Mouse (Mus musculus): Measurements from ENCODE around the gene Dph3.

Gene Dph3

DNA sequence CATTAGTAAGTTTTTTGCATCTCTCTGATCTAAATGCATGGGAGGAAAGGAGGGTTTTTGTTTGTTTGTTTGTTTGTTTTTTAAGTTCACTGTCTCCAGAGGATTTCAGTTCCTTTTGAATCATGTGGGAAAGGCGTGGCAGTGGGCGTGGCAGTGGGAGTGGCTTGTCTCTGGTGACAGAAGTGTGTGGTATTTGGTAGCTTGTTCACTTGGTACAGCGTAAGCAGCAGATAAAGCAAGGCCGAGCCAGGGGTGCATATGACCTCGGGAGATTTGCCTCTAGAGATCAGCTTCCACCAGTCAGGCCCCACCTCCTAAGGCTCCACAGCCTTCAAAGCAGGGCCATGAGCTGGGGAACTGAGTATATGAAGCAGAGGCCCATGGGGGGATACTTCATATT lies 31.6 kb downstream of the Dph3 start:
- TF ChIP-seq NANOG (IDR thresholded peaks at IDR 0.05; ENCODE audit: borderline replicate concordance, low read length) (no peak), CTCF (conservative IDR thresholded peaks at IDR 0.05; ENCODE audit: low read length) (no peak), POU5F1 (IDR thresholded peaks at IDR 0.05; ENCODE audit: borderline replicate concordance, low read length) (no peak)
- peaks cover 17% of the 10 kb centered on the region for H3K4me1 ChIP-seq (replicated peaks; ENCODE audit: low read depth, low read length)
- no peaks in the 10 kb centered on the region; the same call in 1 of the 2 replicates for H3K27me3 ChIP-seq (ENCODE audit: insufficient read depth, low read length)
- no peaks in the 10 kb centered on the region for H3K9me3 ChIP-seq (ENCODE audit: low read length)
- no peak overlapping the region for H3K4me3 ChIP-seq (replicated peaks; ENCODE audit: low read length)
- no peaks in the 10 kb centered on the region for H3K36me3 ChIP-seq (ENCODE audit: insufficient read depth, low read length)

DNA sequence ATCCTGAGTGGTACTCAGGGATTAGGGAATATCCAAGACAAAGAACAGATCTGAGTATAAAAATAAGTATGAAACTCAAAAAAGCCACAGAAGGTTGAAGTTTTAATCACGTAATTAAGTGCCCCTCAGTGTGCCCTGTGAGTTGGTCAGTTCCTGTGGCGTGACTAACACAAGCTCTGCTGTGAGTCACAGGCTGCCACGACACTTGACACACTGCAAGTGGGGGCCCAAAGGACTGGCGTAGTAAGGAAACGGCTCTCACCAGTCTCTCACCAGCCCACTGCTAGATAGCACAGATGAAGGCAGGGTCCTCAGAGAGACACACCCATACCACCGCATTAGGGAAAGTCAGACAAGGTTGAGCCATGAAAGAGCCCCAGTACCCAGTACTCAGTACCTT lies 35.4 kb downstream of the Dph3 start:
- Histone ChIP-seq H3K4me3 (replicated peaks; ENCODE audit: low read length) (no peak overlapping the region), H3K36me3 (ENCODE audit: insufficient read depth, low read length) (no peaks in the 10 kb centered on the region)
- no peak for TF ChIP-seq NANOG (IDR thresholded peaks at IDR 0.05; ENCODE audit: borderline replicate concordance, low read length)
- TF ChIP-seq CTCF (conservative IDR thresholded peaks at IDR 0.05; ENCODE audit: low read length): no peak
- no peak for TF ChIP-seq POU5F1 (IDR thresholded peaks at IDR 0.05; ENCODE audit: borderline replicate concordance, low read length)

DNA sequence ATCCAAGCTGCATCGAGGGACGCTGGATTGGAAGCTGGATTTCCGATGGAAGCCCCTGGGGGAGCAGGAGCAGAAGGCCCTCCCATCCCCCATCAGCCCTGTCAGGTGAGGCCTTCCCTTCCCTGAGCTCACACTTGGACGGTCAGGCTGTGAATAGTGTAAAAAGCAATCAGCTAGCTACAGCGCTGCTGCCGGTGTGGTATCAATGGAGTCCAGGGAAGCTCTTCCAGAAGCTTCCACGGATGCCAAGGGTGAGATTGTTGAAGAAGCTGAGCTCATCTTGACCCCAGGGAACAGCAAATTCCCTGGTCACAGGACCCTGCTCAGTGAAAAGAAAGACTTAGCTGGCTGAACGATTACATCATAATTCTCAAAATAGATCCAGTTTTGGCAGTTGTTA lies 39.2 kb downstream of the Dph3 start:
- Histone ChIP-seq H3K4me3 (replicated peaks; ENCODE audit: low read length) (no peak overlapping the region), H3K4me1 (replicated peaks; ENCODE audit: low read depth, low read length) (no peaks in the 10 kb centered on the region), H3K27me3 (ENCODE audit: insufficient read depth, low read length) (no peaks in the 10 kb centered on the region), H3K36me3 (ENCODE audit: insufficient read depth, low read length) (no peaks in the 10 kb centered on the region), H3K9me3 (ENCODE audit: low read length) (no peaks in the 10 kb centered on the region)
- TF ChIP-seq POU5F1 (IDR thresholded peaks at IDR 0.05; ENCODE audit: borderline replicate concordance, low read length): no peak
- TF ChIP-seq CTCF (conservative IDR thresholded peaks at IDR 0.05; ENCODE audit: low read length): no peak
- no peak for TF ChIP-seq NANOG (IDR thresholded peaks at IDR 0.05; ENCODE audit: borderline replicate concordance, low read length)

More for the DNA sequence above, 35.4 kb downstream of the Dph3 start:
- H3K4me1 ChIP-seq (replicated peaks; ENCODE audit: low read depth, low read length): 0 out of 2 replicates have a peak, but pooled peaks cover 5% of the 10 kb centered on the region
- no peaks in the 10 kb centered on the region for H3K9me3 ChIP-seq (ENCODE audit: low read length)
- H3K27me3 ChIP-seq (ENCODE audit: insufficient read depth, low read length): no peaks in the 10 kb centered on the region; the same call in 1 of the 2 replicates

DNA sequence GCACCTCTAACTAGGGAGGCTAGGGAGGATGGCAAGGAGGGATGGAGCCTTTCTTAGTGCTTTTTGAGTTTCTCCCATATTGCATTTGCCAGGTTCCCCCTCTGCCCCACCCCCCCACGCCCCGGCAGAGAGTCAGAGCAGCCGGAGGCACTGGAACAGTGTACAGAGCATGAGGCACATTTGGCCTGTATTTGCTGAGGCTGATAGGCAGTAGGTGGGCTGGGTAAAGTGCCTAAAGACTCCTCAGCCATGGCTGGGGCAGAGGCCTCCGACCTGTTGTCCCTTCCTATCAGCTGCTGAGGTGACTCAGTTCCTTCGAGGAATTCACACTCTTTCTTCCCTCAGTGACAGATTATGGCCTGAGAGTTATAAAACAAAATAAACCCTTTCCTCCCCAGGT lies 43.4 kb downstream of the Dph3 start:
- Histone ChIP-seq H3K36me3 (ENCODE audit: insufficient read depth, low read length) (no peaks in the 10 kb centered on the region), H3K27me3 (ENCODE audit: insufficient read depth, low read length) (no peaks in the 10 kb centered on the region), H3K4me3 (replicated peaks; ENCODE audit: low read length) (no peak overlapping the region), H3K4me1 (replicated peaks; ENCODE audit: low read depth, low read length) (no peaks in the 10 kb centered on the region), H3K9me3 (ENCODE audit: low read length) (no peaks in the 10 kb centered on the region)
- TF ChIP-seq NANOG (IDR thresholded peaks at IDR 0.05; ENCODE audit: borderline replicate concordance, low read length) (no peak), POU5F1 (IDR thresholded peaks at IDR 0.05; ENCODE audit: borderline replicate concordance, low read length) (no peak), CTCF (conservative IDR thresholded peaks at IDR 0.05; ENCODE audit: low read length) (no peak)

DNA sequence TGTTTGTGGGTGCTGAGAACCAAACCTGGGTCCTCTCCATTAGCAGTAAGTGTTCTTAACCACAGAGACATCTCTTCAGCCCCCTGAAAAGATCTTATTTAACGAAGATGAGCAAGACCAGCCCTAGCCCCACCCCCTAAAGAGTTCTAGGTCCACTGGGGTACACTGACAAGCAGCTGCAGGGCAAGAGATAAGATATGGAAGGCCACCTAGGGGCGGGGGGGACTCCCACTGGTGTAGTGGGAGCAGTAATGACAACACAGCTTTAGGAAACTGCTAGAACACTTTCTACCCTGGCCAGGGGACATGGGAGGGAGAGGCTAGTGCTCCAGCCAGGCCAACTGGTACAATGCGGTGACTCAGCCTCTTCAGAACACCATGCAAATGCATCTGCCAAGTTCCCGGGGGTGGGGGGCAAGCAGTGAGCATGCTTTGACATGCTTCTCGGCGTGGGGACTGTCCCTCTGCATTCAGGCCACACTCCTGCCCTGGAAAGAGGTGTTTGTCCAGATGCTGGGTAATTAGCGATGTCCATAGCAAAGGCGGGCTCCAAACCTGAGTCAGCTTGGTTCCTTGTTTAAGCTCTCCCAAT lies 47.8 kb downstream of the Dph3 start:
- no peak overlapping the region for H3K4me3 ChIP-seq (replicated peaks; ENCODE audit: low read length)
- no peaks in the 10 kb centered on the region for H3K4me1 ChIP-seq (replicated peaks; ENCODE audit: low read depth, low read length)
- H3K27me3 ChIP-seq (ENCODE audit: insufficient read depth, low read length): no peaks in the 10 kb centered on the region
- TF ChIP-seq CTCF (conservative IDR thresholded peaks at IDR 0.05; ENCODE audit: low read length): no peak
- no peak for TF ChIP-seq POU5F1 (IDR thresholded peaks at IDR 0.05; ENCODE audit: borderline replicate concordance, low read length)
- no peak for TF ChIP-seq NANOG (IDR thresholded peaks at IDR 0.05; ENCODE audit: borderline replicate concordance, low read length)
- H3K9me3 ChIP-seq (ENCODE audit: low read length): no peaks in the 10 kb centered on the region
- no peaks in the 10 kb centered on the region for H3K36me3 ChIP-seq (ENCODE audit: insufficient read depth, low read length)

DNA sequence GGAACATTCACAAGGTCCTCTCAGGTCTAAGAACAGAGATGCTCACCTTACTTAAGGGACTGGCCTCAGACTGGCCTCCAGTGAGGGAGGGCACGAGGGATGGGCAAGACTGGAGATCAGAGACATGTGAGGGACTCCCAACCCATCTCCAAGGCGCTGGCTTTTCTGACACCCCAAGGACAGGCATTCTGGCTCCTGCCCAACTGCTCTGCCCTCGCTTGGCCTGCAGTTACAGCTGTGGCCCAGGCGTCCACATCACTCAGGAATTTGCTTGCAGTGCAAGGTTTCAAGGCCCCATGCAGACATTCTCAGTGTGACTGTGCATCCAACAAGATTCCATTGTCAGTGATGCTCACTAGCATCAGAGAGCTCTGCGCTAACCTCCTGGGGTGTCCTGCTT lies 49.0 kb downstream of the Dph3 start:
- H3K9me3 ChIP-seq (ENCODE audit: low read length): no peaks in the 10 kb centered on the region
- TF ChIP-seq POU5F1 (IDR thresholded peaks at IDR 0.05; ENCODE audit: borderline replicate concordance, low read length) (no peak), NANOG (IDR thresholded peaks at IDR 0.05; ENCODE audit: borderline replicate concordance, low read length) (no peak), CTCF (conservative IDR thresholded peaks at IDR 0.05; ENCODE audit: low read length) (no peak)
- no peaks in the 10 kb centered on the region for H3K36me3 ChIP-seq (ENCODE audit: insufficient read depth, low read length)
- no peaks in the 10 kb centered on the region for H3K27me3 ChIP-seq (ENCODE audit: insufficient read depth, low read length)
- H3K4me1 ChIP-seq (replicated peaks; ENCODE audit: low read depth, low read length): no peaks in the 10 kb centered on the region
- H3K4me3 ChIP-seq (replicated peaks; ENCODE audit: low read length): no peak overlapping the region

DNA sequence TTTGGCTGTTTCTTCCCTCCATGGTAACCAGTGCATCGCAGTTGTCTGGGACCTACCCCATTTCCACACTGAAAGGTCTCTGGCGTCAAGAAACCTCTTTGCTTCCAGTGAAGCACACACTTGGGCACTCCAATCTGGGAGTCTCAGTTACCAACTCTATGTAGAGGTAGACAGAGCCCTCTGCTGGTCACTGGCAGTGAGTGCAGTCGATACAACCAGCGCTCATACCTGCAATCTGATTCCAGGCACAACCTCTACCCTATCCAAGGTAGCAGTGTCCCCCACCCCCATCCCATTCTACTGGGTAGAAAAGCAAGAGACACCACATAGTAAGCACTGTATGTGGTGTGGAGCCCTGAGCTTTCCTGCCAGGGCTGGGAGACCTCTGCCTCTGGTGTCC lies 53.0 kb downstream of the Dph3 start:
- Histone ChIP-seq H3K9me3 (ENCODE audit: low read length) (peaks cover 11% of the 10 kb centered on the region), H3K4me3 (replicated peaks; ENCODE audit: low read length) (no peak overlapping the region), H3K4me1 (replicated peaks; ENCODE audit: low read depth, low read length) (peaks cover 11% of the 10 kb centered on the region), H3K27me3 (ENCODE audit: insufficient read depth, low read length) (peaks cover 9% of the 10 kb centered on the region; the same call in 1 of the 2 replicates), H3K36me3 (ENCODE audit: insufficient read depth, low read length) (no peaks in the 10 kb centered on the region)
- TF ChIP-seq POU5F1 (IDR thresholded peaks at IDR 0.05; ENCODE audit: borderline replicate concordance, low read length): no peak
- no peak for TF ChIP-seq NANOG (IDR thresholded peaks at IDR 0.05; ENCODE audit: borderline replicate concordance, low read length)
- peak; percentile 90 for TF ChIP-seq CTCF (conservative IDR thresholded peaks at IDR 0.05; ENCODE audit: low read length)

Measured in E14TG2a.4 (cell line).